Mouse (Mus musculus): ENCODE data around the gene Pam16. TPM values are rescaled to one million over a fixed set of nuclear protein-coding genes. Genes with fewer than 3 reads are reported as not detected.

Gene Pam16
- polyA plus RNA-seq, 1 experiment from 2014 or later, result 57.2 TPM

- H3K27me3 ChIP-seq, result no peaks in the 10 kb centered on the region
- CTCF ChIA-PET, result interaction anchor here (1.0 to 3.5 kb wide), 6 partner anchors 10 to 49 kb away, joined by 3 to 11 read pairs (median 4); no protein-coding TSS in a partner anchor
- no peak for TF ChIP-seq CTCF (IDR thresholded peaks at IDR 0.05)
- DNase-seq (ENCODE audit: low read depth, low spot score) (no peak), ATAC-seq (no peak)
- in situ Hi-C loops (cut with MboI; ENCODE audit: low pct_unique_long_range_greater_than_20kb), result no loop called here
- POLR2A ChIA-PET, result no interaction called here
Measured at GRCm38 (mm10) chr16:4616829-4617228, 8.0 kb downstream of the Pam16 start.

GRCm38 (mm10) chr16:4615297-4615696, 9.5 kb downstream of the Pam16 start:
- CTCF ChIA-PET, result interaction anchor here (1.1 to 3.5 kb wide), 8 partner anchors 9 to 52 kb away, joined by 3 to 11 read pairs (median 3); partner anchors contain the start of gene Pam16
- no peaks in the 10 kb centered on the region for H3K27me3 ChIP-seq
- DNase-seq (ENCODE audit: low read depth, low spot score), result no peak
- TF ChIP-seq CTCF (IDR thresholded peaks at IDR 0.05), result no peak
- POLR2A ChIA-PET, result interaction anchor here (0.6 to 1.3 kb wide), 2 partner anchors 10 to 56 kb away, joined by 3 read pairs; partner anchors contain the start of genes Pam16 and Tfap4
- ATAC-seq, result no peak
- in situ Hi-C loops (cut with MboI; ENCODE audit: low pct_unique_long_range_greater_than_20kb), result no loop called here

GRCm38 (mm10) chr16:4614639-4615038, 10.1 kb downstream of the Pam16 start:
- in situ Hi-C loops (cut with MboI; ENCODE audit: low pct_unique_long_range_greater_than_20kb), result loop anchor here (5.0 kb wide), 2 partner anchors 47 to 132 kb away; no protein-coding TSS in a partner anchor
- POLR2A ChIA-PET, result no interaction called here
- DNase-seq (ENCODE audit: low read depth, low spot score), result no peak
- TF ChIP-seq CTCF (IDR thresholded peaks at IDR 0.05), result no peak
- no peak for ATAC-seq
- CTCF ChIA-PET, result interaction anchor here (1.2 to 3.5 kb wide), 4 partner anchors 22 to 53 kb away, joined by 3 to 11 read pairs (median 5); no protein-coding TSS in a partner anchor
- no peaks in the 10 kb centered on the region for H3K27me3 ChIP-seq

GRCm38 (mm10) chr16:4613736-4614135, 11.1 kb downstream of the Pam16 start:
- H3K27me3 ChIP-seq, result no peaks in the 10 kb centered on the region
- CTCF ChIA-PET, result interaction anchor here (1.2 kb wide), 1 partner anchor 33 kb away, joined by 3 read pairs; no protein-coding TSS in a partner anchor
- DNase-seq (ENCODE audit: low read depth, low spot score) (no peak), ATAC-seq (no peak)
- TF ChIP-seq CTCF (IDR thresholded peaks at IDR 0.05), result no peak
- POLR2A ChIA-PET, result no interaction called here
- in situ Hi-C loops (cut with MboI; ENCODE audit: low pct_unique_long_range_greater_than_20kb), result loop anchor here (5.0 kb wide), 2 partner anchors 46 to 131 kb away; no protein-coding TSS in a partner anchor

GRCm38 (mm10) chr16:4611676-4612075, 13.1 kb downstream of the Pam16 start:
- CTCF ChIA-PET, result interaction anchor here (1.5 to 5.4 kb wide), 3 partner anchors 19 to 55 kb away, joined by 3 to 26 read pairs (median 6); no protein-coding TSS in a partner anchor
- no peak for DNase-seq (ENCODE audit: low read depth, low spot score)
- TF ChIP-seq CTCF (IDR thresholded peaks at IDR 0.05), result no peak

GRCm38 (mm10) chr16:4611193-4611592, 13.6 kb downstream of the Pam16 start:
- DNase-seq (ENCODE audit: low read depth, low spot score), result no peak
- ChIA-PET CTCF (interaction anchor here (1.1 to 5.4 kb wide), 2 partner anchors 46 to 56 kb away, joined by 3 to 26 read pairs; no protein-coding TSS in a partner anchor), POLR2A (no interaction called here)
- TF ChIP-seq CTCF (IDR thresholded peaks at IDR 0.05), result no peak
- H3K27me3 ChIP-seq, result no peaks in the 10 kb centered on the region
- no peak for ATAC-seq
- in situ Hi-C loops (cut with MboI; ENCODE audit: low pct_unique_long_range_greater_than_20kb), result loop anchor here (5.0 kb wide), 2 partner anchors 44 to 129 kb away; no protein-coding TSS in a partner anchor

More at GRCm38 (mm10) chr16:4611676-4612075, 13.1 kb downstream of the Pam16 start:
- no peaks in the 10 kb centered on the region for H3K27me3 ChIP-seq
- ATAC-seq, result no peak
- in situ Hi-C loops (cut with MboI; ENCODE audit: low pct_unique_long_range_greater_than_20kb), result loop anchor here (5.0 kb wide), 2 partner anchors 44 to 129 kb away; no protein-coding TSS in a partner anchor
- POLR2A ChIA-PET, result no interaction called here

- in situ Hi-C loops (cut with MboI; ENCODE audit: low pct_unique_long_range_greater_than_20kb), result no loop called here
- CTCF ChIA-PET, result interaction anchor here (0.7 to 5.7 kb wide), 15 partner anchors 10 to 120 kb away, joined by 3 to 94 read pairs (median 8); partner anchors contain the start of genes Glis2, Pam16 and Tfap4
- POLR2A ChIA-PET, result interaction anchor here (0.7 to 4.8 kb wide), 4 partner anchors 14 to 50 kb away, joined by 3 to 34 read pairs (median 4); partner anchors contain the start of genes Glis2 and Pam16
- TF ChIP-seq CTCF (IDR thresholded peaks at IDR 0.05), result no peak
- no peak for ATAC-seq
- no peaks in the 10 kb centered on the region for H3K27me3 ChIP-seq
- no peak for DNase-seq (ENCODE audit: low read depth, low spot score)
Measured at GRCm38 (mm10) chr16:4608532-4609059, 16.2 kb downstream of the Pam16 start.

GRCm38 (mm10) chr16:4607818-4608531, 16.8 kb downstream of the Pam16 start:
- ChIA-PET CTCF (interaction anchor here (0.6 to 5.7 kb wide), 22 partner anchors 9 to 274 kb away, joined by 3 to 94 read pairs (median 6); partner anchors contain the start of genes Glis2, Pam16 and Tfap4), POLR2A (interaction anchor here (0.6 to 4.8 kb wide), 5 partner anchors 14 to 49 kb away, joined by 3 to 34 read pairs (median 3); partner anchors contain the start of genes Glis2 and Tfap4)
- in situ Hi-C loops (cut with MboI; ENCODE audit: low pct_unique_long_range_greater_than_20kb), result no loop called here
- H3K27me3 ChIP-seq, result no peaks in the 10 kb centered on the region
- no peak for TF ChIP-seq CTCF (IDR thresholded peaks at IDR 0.05)
- DNase-seq (ENCODE audit: low read depth, low spot score) (no peak), ATAC-seq (no peak)

GRCm38 (mm10) chr16:4606431-4607084, 18.2 kb downstream of the Pam16 start:
- in situ Hi-C loops (cut with MboI; ENCODE audit: low pct_unique_long_range_greater_than_20kb), result no loop called here
- no peak for TF ChIP-seq CTCF (IDR thresholded peaks at IDR 0.05)
- ChIA-PET CTCF (interaction anchor here (1.1 to 5.7 kb wide), 12 partner anchors 10 to 96 kb away, joined by 3 to 94 read pairs (median 11); partner anchors contain the start of genes Glis2, Pam16 and Tfap4), POLR2A (interaction anchor here (0.6 to 4.8 kb wide), 3 partner anchors 12 to 184 kb away, joined by 4 to 34 read pairs (median 5); partner anchors contain the start of genes Glis2 and Tfap4)
- H3K27me3 ChIP-seq, result no peaks in the 10 kb centered on the region
- DNase-seq (ENCODE audit: low read depth, low spot score), result no peak
- ATAC-seq, result no peak
